Mouse (Mus musculus): ENCODE measurements at regions not wholly inside any gene's neighbourhood (a gene's known extent, or its start where the extent isn't known, plus 50 kb on each side); places are given as distances from the start of the nearest gene placed in this dataset.
"Not testable (repeated sequence)": the region's sequence is repeated elsewhere in the genome, so short reads cannot be mapped to it uniquely, and the experiment has no call there.

GRCm38 (mm10) chr4:153616058-153616457 is 133.4 kb upstream of the Ajap1 start:
- peak in 1 of 2 experiments; percentile 8 for DNase-seq (ENCODE audit: low spot score in 2 of 2)

DNA sequence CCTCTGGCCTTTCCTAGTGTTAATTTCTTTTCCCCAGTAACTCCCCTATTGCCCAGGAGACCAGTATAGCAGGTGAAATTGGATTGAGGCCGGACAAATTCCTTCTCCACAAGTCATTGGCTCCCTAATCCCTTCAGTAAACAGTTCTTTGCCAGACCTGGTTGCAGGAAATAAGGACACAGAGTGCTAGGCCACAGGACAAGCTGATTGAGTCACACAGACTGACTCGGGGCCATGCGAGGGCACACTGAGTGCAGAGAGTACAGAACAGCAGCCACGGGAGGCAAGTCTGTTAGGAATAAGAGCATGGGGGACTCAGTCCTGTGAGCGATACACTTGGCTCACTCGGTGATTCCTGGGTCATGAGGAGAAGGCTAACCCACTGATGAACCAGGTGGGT is 134.3 kb upstream of the Ajap1 start:
- no peak for DNase-seq (ENCODE audit: low spot score in 2 of 2)

DNA sequence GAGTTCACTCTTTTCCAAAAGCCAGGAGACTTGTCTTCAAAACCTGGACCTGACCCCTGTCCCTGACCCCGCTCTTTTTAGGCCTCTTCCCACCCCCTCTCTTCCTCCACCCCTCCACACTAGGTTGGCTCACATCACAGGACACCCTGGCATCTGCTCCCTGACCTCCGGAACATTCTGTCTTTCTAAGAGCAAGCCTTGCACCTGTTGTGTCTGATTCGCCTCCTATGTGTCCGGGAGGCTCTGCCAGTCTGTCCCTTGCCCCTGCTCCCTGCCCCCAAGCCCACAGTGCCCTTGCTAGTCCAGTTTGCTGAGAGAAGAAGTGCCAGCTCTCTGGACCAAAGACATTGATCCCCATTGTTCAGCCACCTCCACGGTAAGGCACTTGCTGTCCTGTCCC is 138.3 kb upstream of the Ajap1 start:
- DNase-seq (ENCODE audit: low spot score in 2 of 2) = no peak

DNA sequence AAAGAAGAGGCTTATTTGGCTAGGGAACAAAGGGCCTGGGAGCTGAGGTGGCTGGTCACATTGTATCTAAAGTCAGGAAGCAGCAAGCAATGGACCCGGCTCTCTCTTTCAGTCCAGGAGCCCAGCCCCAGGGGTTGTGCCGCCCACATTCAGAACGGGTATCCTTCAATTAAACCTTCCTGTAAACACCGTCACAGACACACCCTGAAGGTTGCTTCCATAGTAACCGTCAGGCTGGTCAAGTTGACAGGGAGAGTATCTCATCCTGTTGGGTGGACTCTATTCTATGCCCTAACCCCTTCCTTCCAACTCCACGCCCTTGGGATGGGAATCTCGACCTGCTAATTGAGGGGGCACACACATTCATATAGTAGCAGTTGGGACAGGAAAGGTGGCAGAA is 148.6 kb upstream of the Ajap1 start:
- no peak for DNase-seq (ENCODE audit: low spot score in 2 of 2)

DNA sequence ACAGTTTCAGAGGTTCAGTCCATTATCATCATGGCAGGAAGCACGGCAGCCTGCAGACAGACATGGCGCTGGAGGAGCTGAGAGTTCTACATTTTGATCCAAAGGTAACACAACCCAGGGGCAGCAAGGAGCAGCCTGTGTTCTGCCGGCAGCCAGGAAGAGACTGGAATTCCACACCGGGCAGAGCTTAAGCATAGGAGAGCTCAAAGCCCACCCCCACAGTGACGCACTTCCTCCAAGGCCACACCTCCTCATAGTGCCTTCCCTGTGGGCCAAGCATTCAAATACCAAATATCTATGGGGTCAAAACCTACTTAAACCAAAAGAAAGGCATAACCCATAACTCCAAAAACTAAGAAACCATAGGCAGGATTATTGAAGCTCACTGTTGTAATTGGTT is 149.4 kb upstream of the Ajap1 start:
- DNase-seq (ENCODE audit: low spot score in 2 of 2) = no peak

DNA sequence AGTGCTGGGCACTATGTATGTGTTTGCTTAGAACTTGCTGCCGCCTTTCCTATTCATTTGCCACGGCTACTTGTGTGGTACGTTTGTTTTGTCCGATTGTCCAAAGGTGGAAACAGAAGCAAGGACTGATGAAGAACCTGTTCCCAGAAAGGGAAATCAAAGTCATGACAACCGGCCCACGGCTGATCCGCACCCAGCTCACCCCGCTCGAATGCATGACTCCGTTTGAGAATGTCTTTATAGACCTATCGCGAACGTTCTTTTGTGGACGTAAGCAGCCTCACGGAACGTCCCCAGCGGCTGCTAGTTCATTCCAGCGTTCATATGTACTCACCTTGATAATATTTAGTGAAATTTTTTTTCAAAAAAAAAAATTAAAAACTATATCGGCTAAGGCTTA is 149.9 kb upstream of the Ajap1 start:
- DNase-seq (ENCODE audit: low spot score in 2 of 2) = no peak

DNA sequence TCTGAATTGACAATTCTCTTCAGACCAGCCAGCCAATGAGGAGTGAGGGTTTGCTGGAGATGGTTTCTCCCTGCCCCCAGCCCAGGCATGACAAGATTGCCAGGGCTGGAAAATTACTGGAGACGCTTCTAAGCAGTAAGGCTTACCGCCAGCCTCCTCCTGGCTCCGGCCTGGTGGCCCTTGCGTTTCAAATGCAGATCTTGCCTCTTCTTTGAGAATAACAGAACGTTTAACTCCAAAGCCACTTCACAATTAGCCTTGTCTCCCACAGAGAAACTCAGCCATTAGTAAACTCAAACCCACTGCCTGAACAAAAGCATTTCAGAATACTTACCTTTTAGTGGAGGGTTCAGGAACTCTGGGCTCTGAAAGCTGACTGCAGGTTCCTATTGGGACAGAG is 150.6 kb upstream of the Ajap1 start:
- peak in 1 of 2 experiments; percentile 18 for DNase-seq (ENCODE audit: low spot score in 2 of 2)

DNA sequence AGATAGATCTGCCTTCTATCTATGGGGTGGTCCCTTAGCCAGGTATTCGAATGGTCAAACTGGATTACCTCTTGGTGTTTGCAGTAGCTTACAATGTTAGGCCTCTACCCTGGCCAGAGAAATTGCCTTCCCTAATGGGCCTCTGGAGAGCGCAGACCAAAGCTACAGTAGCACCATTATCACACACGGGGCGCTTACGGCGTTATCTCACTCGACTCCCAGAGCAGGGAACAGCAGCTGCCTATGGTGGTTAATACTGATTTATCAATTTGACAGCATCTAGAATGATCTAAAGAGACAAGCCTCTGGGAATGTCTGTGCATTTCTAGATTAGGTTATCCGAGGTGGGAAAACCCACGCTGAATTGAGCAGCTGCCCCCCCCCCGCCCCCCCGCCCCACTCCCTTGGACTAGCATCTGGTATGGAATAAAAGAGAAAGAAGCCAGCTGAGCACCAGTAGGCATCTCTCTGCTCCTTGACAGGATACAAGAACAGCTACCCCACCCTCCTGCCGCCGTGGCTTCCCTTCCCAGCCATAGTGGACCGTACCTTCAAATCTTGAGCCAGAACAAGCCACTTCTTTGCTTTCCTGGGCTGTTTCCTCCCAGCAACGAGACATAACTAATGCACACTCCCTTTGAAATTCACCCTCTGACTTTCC is 151.7 kb upstream of the Ajap1 start:
- DNase-seq (ENCODE audit: low spot score in 2 of 2) = no peak

- no peak for DNase-seq (ENCODE audit: low spot score in 2 of 2)
These were observed 155.4 kb upstream of the Ajap1 start for GRCm38 (mm10) chr4:153637989-153638388.

- DNase-seq (ENCODE audit: low spot score in 2 of 2) = no peak
These were observed 169.2 kb upstream of the Ajap1 start for GRCm38 (mm10) chr4:153651849-153652248.

DNA sequence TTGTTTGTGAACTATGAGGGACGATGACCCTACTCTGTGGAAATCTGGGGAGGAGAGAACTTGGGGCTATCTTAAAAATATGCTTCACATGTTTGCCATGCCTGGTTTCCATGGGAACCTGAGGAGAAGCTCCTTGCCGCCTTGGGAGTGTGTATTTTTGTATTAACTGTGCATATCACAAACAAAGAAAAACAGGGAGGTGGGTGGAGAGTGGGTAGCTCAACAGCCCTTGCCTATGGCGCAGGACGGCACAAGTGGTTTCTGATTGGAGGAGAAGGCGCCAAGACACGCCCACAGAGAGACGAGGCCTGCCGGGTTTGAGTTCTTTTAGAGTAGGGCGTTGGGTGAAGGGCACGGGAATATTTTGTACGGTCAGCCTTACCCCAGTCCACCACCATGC is 170.2 kb upstream of the Ajap1 start:
- peak; percentile 34 to 55 for DNase-seq (ENCODE audit: low spot score in 2 of 2)

DNA sequence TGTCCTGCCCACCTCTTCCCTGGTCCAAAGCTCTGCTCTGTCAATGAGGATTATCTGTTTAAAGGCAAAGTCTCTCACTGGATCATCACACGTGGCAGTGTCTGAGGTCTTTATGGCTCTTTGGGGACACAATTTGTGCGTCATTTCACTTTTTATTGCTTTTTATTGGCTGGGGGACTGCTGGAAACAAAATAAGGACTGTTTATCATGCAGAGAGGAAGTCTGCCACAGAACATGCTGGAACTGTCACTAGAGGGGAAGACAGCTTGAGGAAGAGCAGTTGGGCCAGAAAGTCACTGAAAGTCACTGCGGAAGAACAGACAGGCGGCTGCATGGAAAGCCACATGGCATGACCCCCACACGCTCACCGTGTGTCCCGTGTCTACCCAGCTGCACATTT is 180.1 kb upstream of the Ajap1 start:
- no peak for DNase-seq (ENCODE audit: low spot score in 2 of 2)

DNA sequence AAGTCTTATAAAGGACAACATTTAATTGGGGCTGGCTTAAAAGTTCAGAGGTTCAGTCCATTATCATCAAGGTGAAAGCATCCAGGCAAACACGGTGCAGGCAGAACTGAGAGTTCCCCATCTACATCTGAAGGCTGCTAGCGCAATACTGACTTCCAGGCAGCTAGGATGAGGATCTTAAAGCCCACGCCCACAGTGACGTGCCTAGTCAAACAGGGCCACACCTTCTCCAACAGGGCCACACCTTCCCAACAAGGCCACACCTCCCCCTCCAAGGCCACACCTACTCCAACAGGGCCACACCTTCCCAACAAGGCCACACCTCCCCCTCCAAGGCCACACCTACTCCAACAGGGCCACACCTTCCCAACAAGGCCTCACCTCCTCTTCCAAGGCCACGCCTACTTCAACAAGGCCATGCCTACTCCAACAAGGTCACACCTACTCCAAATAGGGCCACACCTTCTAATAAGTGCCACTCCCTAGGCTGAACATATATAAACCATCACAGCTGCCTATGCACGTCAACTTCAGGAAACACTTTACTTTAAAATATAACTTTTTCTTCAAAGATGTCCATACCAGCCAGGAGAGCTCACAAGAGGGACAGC is 184.1 kb upstream of the Ajap1 start:
- not testable (repeated sequence) for DNase-seq (ENCODE audit: low spot score in 2 of 2)

DNA sequence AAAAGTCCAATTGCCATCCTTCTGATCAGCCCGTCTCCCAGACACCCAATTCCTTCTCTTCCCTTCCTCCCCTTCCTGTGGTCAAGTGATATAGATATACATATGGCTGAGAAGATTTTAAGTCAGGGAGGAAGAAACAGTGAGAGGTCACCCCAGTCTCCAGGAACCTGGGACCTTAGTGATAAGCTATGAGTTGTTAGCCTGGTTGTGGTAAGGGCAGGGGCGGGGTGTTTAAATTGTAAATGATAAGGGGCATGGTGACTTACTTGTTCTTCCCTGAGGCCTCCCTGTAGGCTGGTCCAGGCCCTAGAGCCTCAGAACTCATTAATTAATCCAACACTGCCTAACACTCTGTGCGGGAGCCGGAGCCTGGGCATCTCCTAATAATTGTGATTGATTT is 186.5 kb upstream of the Ajap1 start:
- no peak for DNase-seq (ENCODE audit: low spot score in 2 of 2)

- no peak for DNase-seq (ENCODE audit: low spot score in 2 of 2)
These were observed 187.6 kb upstream of the Ajap1 start for GRCm38 (mm10) chr4:153670216-153670615.

DNA sequence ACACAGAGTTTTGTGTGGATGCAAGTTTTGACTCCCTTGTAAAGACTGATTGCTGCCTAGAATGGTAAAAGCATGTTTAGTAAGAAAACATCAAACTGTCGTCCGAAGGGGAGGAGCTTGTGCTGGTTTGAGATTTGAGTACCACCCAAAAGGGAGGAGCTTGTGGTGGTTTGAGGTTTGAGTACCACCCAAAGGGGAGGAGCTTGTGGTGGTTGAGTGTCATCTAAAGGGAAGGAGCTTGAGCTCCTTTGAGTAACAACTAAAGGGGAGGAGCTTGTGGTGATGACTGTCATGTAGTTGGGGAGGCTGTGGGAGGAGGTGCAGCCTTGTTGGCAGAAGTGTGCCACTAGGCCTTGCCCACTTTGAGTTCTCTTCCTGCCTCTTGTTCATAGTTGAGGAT is 192.8 kb upstream of the Ajap1 start:
- DNase-seq (ENCODE audit: low spot score in 2 of 2) = no peak

- no peak for DNase-seq (ENCODE audit: low spot score in 2 of 2)
These were observed 196.5 kb upstream of the Ajap1 start for GRCm38 (mm10) chr4:153679151-153679550.

- DNase-seq (ENCODE audit: low spot score in 2 of 2) = no peak
These were observed 205.8 kb upstream of the Ajap1 start for GRCm38 (mm10) chr4:153688441-153688840.

DNA sequence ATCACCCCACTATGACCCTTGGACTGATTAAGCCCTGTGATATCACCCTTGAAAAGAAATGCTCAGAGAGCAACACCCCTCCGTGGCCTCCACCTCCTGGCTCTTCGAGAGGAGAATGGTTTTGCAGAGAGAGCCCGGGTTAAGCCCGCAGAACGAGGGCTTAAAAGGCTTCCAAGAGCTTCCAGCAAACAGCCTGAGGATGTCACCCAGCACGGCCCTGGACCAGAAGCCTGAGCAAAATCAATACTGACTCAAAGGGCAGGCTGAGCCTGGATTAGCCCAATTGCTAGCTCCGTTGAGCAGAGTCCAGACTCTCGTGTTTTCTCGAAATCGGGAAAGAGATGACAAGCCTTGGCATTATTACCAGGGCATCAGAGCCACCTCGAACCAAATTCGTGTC is 211.3 kb upstream of the Ajap1 start:
- DNase-seq (ENCODE audit: low spot score in 2 of 2) = no peak

- no peak for DNase-seq (ENCODE audit: low spot score in 2 of 2)
These were observed 213.9 kb upstream of the Ajap1 start for GRCm38 (mm10) chr4:153696426-153697040.

DNA sequence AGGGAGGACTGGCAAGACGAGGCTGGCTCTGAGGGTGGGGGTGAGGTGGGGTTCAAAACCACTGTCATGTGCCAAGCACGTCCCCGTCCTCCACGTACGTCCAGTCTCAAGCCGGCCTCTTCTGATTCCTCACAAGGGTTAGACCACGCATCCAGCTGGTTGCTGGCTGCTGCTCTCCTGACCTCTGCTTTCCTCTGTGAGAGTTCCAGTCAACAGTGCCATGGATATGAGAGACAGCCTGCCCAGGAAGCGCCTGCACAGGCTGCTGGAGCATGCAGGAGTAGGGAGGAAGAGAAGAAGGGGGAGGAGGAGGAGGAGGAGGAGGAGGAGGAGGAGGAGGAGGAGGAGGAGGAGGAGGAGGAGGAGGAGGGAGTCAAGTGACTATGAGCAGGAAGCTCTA is 224.6 kb upstream of the Ajap1 start:
- DNase-seq (ENCODE audit: low spot score in 2 of 2) = no peak

- no peak for DNase-seq (ENCODE audit: low spot score in 2 of 2)
These were observed 232.5 kb upstream of the Ajap1 start for GRCm38 (mm10) chr4:153714995-153715645.

- peak in 1 of 2 experiments; percentile 7 for DNase-seq (ENCODE audit: low spot score in 2 of 2)
These were observed 234.7 kb upstream of the Ajap1 start for GRCm38 (mm10) chr4:153717273-153717672.
